Mouse (Mus musculus) T-helper 1 cell (primary cell): ENCODE results near the gene Large2.

ENCODE experiments used
- in situ Hi-C: fragments of 300-600 bp; cut with MboI, MseI; formaldehyde crosslinking; loops from one replicate; pipeline ENCODE4 v1.15.1; 2025; ENCODE audit warnings: high pct_unique_total_duplicates

Gene Large2

GRCm38 (mm10) chr2:92330840-92331239 is 43.8 kb downstream of the Large2 start:
- in situ Hi-C loops = no loop called here

DNA sequence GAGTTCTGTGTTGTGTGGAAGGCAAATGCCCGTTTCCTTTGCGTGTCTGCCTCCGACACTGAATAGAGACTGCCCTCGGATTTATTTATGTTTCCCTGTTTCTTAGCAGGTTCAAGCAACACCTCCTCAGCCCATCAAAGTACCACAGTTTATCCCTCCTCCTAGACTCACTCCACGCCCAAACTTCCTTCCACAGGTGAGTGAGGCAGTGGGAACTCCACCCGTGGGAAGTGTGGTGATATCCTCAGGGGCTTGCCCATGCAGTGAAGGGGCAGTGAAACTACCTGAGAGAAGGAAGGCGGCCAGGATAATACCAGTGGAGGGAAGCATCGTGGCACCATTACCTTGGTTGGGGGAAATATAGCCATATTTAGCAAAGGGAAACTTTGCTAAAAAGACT is 46.5 kb downstream of the Large2 start:
- in situ Hi-C loops = loop anchor here (5.0 kb wide), 1 partner anchor 341 kb away; no protein-coding TSS in a partner anchor

DNA sequence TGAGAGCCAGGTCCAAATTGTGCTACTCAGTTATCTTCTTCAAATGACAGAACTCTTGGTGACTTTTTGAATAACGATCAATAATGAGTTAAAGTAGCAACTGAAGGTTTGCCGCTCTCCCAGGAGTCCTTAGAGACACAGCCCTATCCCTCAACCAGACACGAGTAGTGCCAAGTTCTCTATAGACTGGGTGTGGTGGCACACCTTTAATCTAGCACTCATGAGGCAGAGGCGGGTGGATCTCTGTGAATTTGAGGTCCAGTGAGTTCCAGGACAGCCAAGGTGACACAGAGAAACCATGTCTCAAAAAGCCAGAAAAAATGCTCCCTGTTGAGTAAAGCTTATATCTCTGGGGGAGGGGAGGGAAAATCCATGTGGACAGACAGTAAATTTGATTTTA is 47.1 kb downstream of the Large2 start:
- in situ Hi-C loops = loop anchor here (5.0 kb wide), 1 partner anchor 340 kb away; no protein-coding TSS in a partner anchor

GRCm38 (mm10) chr2:92326221-92326620 is 48.4 kb downstream of the Large2 start:
- in situ Hi-C loops = loop anchor here (5.0 kb wide), 1 partner anchor 339 kb away; no protein-coding TSS in a partner anchor

GRCm38 (mm10) chr2:92325676-92326075 is 49.0 kb downstream of the Large2 start:
- in situ Hi-C loops = loop anchor here (5.0 kb wide), 1 partner anchor 338 kb away; no protein-coding TSS in a partner anchor

DNA sequence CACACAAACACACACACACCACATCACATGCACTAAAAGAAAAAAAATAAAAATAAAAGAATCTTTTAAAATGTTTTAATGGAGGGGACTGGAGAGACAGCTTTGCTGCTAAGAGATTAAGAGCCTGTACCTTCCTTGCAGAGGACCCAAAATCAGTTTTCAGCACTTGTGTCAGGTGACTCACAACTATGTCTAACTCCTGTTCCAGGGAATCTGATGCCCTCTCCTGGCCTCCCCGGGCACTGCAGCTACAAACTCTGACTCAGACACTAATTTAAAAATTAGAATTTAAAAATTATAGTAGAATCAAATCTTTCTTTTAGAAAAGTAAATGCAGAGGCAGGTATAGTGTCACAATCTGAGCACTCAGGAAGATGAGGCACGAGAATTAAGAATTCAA is 52.0 kb downstream of the Large2 start:
- in situ Hi-C loops = no loop called here

- in situ Hi-C loops = no loop called here
Observed at GRCm38 (mm10) chr2:92317228-92317627, 57.4 kb downstream of the Large2 start.

GRCm38 (mm10) chr2:92316652-92317051 is 58.0 kb downstream of the Large2 start:
- in situ Hi-C loops = no loop called here
